Mouse (Mus musculus) embryonic stem cell, embryonic (primary cell): ENCODE data around the gene Naaladl2.

Source experiments
- CTCF ChIA-PET, 4 experiments: fragments of 300-600 bp in 2 of 4; fragments of 350-600 bp in 2 of 4; sonication (Branson Sonifier 250); formaldehyde crosslinking; loops; one replicate each; lab custom pipeline; 2022; ENCODE audit warnings: inconsistent platforms in 2 of 4; lab: Charles Lee
- POLR2A ChIA-PET, 4 experiments: fragments of 300-600 bp in 2 of 4; fragments of 350-600 bp in 2 of 4; sonication (Branson Sonifier 250); formaldehyde crosslinking; loops; one replicate each; lab custom pipeline; 2022; ENCODE audit warnings: antibody characterized with exemption in 4 of 4, inconsistent platforms in 1 of 4; lab: Charles Lee

Naaladl2 gene

DNA sequence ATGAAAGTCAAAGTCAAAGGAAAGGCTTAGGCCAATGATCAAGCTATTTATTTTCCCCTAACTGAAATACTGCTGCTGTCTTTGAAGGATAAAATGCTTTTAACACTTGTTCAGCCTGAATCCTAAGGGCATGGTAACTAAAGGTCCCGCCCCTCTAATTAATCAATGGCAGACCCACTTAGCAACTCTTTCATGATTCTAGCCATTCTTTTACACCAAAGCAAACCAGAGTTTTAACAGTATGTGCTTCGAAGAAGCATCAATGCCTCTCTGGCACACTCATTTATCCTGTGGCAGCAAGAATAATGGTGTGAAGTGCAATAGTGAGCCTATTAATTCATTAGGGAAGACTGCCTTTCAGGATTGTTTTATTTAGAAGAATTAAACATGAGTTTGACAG is 151.5 kb downstream of the Naaladl2 start:
- ChIA-PET CTCF (no interaction called here), POLR2A (no interaction called here)

GRCm38 (mm10) chr3:24992078-24992477 is 152.0 kb downstream of the Naaladl2 start:
- ChIA-PET POLR2A (no interaction called here), CTCF (no interaction called here)

DNA sequence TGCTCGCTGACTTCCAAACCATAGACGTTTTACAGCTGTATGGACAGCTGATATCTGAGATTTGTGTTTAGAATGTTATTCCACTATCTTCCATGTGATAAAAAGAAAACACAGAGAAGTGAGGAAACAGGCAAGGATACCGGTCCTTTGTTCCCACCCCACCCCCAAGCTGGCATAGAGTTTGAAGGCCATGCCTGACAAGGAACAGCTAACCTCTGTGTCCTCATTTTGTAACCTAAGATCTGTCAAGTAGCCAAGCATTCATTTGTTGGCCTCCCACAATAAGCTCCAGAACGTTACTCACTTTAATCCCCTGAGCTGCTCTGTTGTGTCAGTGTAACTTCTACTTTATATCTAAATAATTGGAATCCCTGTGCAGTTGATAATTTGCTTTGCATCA is 161.9 kb downstream of the Naaladl2 start:
- ChIA-PET CTCF (no interaction called here), POLR2A (interaction anchor here in 1 of 4 experiments (0.5 kb wide), 1 partner anchor 8 kb away, joined by 3 read pairs; no protein-coding TSS in a partner anchor)

GRCm38 (mm10) chr3:24942170-24942569 is 201.9 kb downstream of the Naaladl2 start:
- POLR2A ChIA-PET, result no interaction called here
- CTCF ChIA-PET, result no interaction called here

DNA sequence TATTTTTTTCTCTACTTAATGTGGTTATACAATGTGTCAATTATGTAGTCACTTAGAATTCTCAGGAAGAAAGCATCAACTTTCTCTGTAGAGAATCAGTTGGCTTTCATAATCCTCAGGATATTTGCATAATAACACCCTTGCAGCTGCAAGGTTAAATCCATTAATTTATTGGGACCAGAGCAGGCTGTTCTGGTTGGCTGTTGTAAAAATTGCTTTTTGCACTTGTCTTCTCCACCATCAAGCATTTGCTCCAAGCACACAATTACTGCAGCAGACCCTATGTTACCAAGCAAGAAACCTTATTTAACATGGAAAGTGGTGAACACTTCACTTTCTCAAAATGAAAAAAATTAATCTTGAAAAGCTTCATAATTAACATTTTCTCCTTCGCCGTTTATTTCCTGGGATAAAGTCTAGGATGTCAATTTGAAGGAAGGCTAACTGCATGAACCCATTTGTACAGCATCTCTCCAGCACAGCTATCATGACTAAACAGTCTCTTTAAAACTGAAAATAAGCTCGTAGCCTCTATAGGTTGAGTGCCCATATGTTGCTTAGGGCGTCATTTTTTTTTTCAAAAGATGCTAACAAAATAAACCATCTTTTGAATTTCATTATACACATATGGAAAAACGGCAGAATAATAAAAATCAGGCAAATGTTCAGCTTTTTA is 205.4 kb downstream of the Naaladl2 start:
- CTCF ChIA-PET, result no interaction called here
- POLR2A ChIA-PET, result no interaction called here

- ChIA-PET POLR2A (no interaction called here), CTCF (no interaction called here)
Observed at GRCm38 (mm10) chr3:24921811-24922210, 222.2 kb downstream of the Naaladl2 start.

DNA sequence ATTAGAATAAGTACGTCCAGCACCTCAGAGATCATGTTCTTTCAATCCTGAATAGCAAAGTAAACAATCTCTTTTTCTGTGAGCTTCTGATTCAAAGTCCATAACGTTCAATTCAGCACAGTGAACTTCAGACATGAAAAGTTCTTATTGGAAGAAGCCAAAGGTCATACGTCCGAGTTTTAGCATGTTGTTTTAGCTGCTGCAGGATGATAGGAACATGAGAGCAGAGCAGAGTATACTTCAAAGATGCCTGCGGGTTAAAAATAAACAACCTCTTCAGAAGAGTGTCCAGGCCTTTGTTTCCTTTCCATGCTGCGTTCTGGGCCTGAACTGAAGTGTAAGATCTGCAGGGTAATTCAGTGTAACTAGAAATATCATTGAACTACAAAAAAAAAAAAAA is 222.7 kb downstream of the Naaladl2 start:
- CTCF ChIA-PET, result no interaction called here
- POLR2A ChIA-PET, result no interaction called here

DNA sequence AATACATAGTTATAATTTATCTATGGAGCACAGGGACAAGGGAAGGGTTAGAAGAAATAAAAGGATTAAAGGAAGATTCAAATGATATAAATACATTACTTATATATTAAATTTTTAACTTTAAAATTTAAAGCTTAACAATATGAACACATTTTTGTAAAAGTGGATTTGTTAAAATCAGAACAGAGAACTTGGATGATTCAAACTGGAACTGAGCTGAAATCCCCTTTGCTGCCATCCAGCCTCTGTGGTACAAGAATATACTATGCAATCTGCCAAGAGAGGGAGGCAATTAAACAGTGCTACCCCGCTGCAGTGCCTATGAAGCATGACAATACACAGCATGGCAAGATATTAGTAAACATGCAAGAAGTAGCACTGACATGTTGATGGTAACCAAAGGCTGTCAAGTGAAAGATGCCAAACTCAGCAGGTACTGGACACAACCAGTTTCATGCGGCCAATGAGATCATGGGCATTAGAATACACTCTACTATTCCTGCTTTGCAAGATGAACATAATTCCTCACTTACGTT is 238.6 kb downstream of the Naaladl2 start:
- POLR2A ChIA-PET, result no interaction called here
- CTCF ChIA-PET, result no interaction called here

- CTCF ChIA-PET, result no interaction called here
- POLR2A ChIA-PET, result interaction anchor here in 1 of 4 experiments (0.6 kb wide), 1 partner anchor 20 kb away, joined by 8 read pairs; no protein-coding TSS in a partner anchor
Observed at GRCm38 (mm10) chr3:24888801-24889200, 255.3 kb downstream of the Naaladl2 start.

DNA sequence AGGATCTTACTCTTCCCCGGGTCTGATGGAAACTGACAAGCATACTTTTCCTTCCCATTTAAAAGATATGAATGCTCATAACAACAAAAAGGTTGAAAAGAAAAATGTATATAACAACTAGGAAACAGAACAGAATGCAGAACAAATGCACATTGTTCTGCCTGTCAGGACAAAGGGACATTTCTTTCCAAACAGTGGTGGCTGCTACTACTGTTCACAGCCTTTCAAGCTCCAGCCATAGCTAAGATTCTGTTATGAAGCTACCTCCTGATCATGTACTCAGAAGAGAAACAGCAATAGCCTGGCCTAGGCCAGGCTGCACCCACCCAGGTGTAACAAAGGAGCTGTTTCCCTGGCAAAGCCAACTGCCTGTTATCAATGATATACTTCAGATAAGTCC is 271.8 kb downstream of the Naaladl2 start:
- POLR2A ChIA-PET, result no interaction called here
- CTCF ChIA-PET, result no interaction called here

DNA sequence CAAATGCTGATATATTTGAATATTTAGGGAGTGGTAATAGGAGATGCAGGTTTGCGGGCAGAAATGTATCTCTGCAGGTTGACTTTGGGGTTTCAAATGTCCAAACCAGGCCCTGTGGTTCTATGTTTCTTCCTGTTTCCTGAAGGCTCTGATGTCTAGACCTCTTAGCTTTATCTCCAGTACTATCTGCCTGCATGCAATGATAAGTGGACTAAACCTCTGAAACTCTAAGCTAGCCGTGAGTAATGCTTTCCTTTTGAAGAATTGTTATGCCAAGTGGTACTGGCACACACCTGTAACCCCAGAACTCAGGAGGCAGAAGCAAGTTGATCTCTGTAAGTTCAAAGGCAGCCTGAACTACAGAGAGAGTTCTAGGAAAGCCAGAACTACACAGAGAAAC is 291.1 kb downstream of the Naaladl2 start:
- ChIA-PET CTCF (no interaction called here), POLR2A (no interaction called here)

DNA sequence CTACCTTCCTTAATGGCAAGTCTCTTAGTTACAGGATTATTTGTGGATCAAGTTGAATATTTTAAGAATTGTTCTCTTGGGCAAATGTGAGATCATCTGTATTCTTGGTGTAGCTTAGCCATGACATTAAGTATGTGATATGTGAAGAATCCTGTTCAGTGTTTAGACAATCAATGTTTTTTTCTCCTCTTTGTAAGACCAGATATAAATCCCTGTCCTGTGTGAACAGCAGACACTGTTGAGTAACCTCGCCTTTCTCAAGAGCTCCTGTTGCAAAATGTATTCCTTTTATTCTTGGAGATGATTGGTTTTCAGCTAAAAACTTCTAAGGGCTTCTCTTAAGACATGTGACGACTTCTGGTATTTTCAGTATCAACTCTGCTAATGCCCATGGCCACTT is 347.3 kb downstream of the Naaladl2 start:
- ChIA-PET POLR2A (no interaction called here), CTCF (no interaction called here)

DNA sequence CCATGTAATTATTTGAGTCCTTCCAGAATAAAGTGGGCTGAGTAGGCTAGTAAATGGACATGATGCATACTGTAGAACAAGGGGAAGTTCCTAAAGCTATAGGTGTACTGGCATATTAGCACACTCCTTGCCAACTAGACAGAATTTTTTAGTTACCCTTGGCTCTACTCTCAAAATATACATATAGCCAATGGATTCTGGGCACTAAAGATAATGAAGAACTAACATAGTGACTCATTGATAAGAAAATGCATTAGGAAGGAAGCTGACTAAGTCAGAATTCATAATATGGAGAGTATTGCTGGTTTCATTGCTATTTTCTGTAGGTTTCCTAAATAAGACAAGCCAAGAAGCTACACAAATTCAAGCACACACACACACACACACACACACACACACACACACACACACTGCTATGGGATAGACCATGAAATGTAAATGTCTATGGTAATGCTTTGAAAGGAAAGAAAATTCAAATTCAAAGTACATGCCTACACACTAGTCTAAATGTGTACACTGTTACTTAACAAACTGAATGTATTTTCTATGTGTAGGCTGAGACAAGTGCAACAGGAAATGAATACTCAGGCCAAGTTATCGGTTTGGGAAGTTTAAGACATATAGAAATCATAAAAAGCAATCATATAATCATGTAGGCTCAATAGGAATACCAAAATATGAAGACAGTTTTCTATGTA is 356.5 kb downstream of the Naaladl2 start:
- POLR2A ChIA-PET, result no interaction called here

GRCm38 (mm10) chr3:24784108-24784507 is 360.0 kb downstream of the Naaladl2 start:
- ChIA-PET CTCF (no interaction called here), POLR2A (no interaction called here)

More for the DNA sequence above, 356.5 kb downstream of the Naaladl2 start:
- CTCF ChIA-PET, result no interaction called here

GRCm38 (mm10) chr3:24783462-24783829 is 360.6 kb downstream of the Naaladl2 start:
- ChIA-PET POLR2A (no interaction called here), CTCF (no interaction called here)

GRCm38 (mm10) chr3:24782784-24783461 is 361.1 kb downstream of the Naaladl2 start:
- ChIA-PET POLR2A (no interaction called here), CTCF (no interaction called here)

DNA sequence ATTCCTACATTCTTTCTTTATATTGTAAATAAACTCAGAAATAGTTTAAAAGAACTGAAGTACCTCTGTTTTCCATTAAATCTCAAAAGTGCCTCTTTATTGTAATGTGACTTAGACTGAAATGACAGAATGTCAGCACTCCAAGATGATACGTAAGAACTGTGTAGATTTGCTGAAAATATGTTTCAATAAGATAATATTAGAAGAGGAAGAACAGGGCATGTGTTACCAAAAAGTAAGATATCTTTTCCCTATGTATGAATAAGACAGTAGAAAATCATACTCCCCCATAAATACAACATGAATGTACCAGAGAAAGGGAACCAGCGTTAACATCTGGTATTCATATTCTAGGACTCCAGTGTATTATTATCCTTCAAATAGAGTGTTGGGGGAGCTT is 362.4 kb downstream of the Naaladl2 start:
- ChIA-PET POLR2A (no interaction called here), CTCF (no interaction called here)

- ChIA-PET CTCF (no interaction called here), POLR2A (no interaction called here)
Observed at GRCm38 (mm10) chr3:24778416-24778815, 365.6 kb downstream of the Naaladl2 start.

- ChIA-PET POLR2A (no interaction called here), CTCF (no interaction called here)
Observed at GRCm38 (mm10) chr3:24749055-24749454, 395.0 kb downstream of the Naaladl2 start.

DNA sequence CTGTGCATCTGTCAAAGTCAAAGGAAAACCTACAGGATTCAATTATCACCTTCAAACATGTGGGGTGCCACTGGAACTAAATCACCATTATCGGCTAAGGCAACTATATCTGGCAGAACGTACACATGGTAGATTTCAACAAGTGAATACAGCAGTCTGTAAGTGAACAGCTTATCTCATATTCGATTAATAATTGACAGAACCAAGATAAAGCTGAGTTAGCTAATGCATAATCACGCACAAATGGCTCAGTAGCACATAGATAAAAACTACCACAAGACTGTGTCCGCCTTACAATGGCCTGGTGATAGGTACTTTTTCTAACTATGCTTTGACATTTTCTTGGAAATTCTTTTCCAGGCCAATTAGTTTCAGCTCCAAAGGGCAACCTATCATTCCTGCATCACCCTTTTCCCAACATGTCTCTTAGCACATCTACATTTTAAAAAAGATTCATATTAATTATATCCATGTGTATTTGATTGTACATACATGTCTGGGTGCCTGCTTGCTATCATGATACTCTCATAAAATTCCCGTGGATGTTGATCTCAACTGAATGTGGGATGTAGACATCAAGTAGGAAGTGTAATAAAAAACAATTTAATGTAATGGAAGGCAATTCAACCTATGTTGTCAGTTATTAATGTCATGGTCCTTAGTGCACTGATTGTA is 396.7 kb downstream of the Naaladl2 start:
- CTCF ChIA-PET, result no interaction called here

More for the DNA sequence above, 396.7 kb downstream of the Naaladl2 start:
- POLR2A ChIA-PET, result no interaction called here
